Mouse (Mus musculus) adrenal gland, adult 2 months (tissue): ENCODE results near the gene Mpzl1. TPM values are rescaled to one million over a fixed set of nuclear protein-coding genes. Genes with fewer than 3 reads are reported as not detected.

Source experiments
- DNase-seq: peaks from one replicate; pipeline ENCODE4 v3.0.0; 2021
- polyA plus RNA-seq: library from polyadenylated mRNA; depleted of rRNA; stranded (reverse); fragments of >200 nt; gene quantifications from 2 replicates; pipeline ENCODE4 v1.2.3, GENCODE M21; 2012; rRNA removed
- total RNA-seq, 2 experiments: library from RNA; stranded (reverse); gene quantifications; 2 replicates each; pipeline ENCODE4 v1.2.3; 2021

Gene Mpzl1
- total and polyA plus RNA-seq, 3 experiments: 12.8 to 21.5 (median 14.1) TPM

GRCm38 (mm10) chr1:165579332-165579731 lies 55.0 kb downstream of the Mpzl1 start:
- no peak for DNase-seq

GRCm38 (mm10) chr1:165576459-165577112 lies 57.8 kb downstream of the Mpzl1 start:
- no peak for DNase-seq

GRCm38 (mm10) chr1:165576005-165576404 lies 58.3 kb downstream of the Mpzl1 start:
- DNase-seq: no peak

GRCm38 (mm10) chr1:165567466-165567865 lies 66.9 kb downstream of the Mpzl1 start:
- no peak for DNase-seq

- no peak for DNase-seq
Measured at GRCm38 (mm10) chr1:165565283-165565682, 69.1 kb downstream of the Mpzl1 start.

- DNase-seq: no peak
Measured at GRCm38 (mm10) chr1:165559073-165559472, 75.3 kb downstream of the Mpzl1 start.

GRCm38 (mm10) chr1:165556711-165557110 lies 77.6 kb downstream of the Mpzl1 start:
- DNase-seq: no peak

Other genes starting within 250 kb of the Mpzl1 start
- 10 to 100 TPM; 31.7 to 34.3 TPM for gene Dcaf6, start 174.1 kb downstream of the Mpzl1 start, total RNA-seq
- 23.2 and 27.9 TPM in 2 replicates for gene Dcaf6, start 174.1 kb downstream of the Mpzl1 start, polyA plus RNA-seq
- 100 to 1,000 TPM; 166 to 287 TPM for gene Mpc2, start 173.9 kb downstream of the Mpzl1 start, total RNA-seq
- gene Mpc2, start 173.9 kb downstream of the Mpzl1 start, polyA plus RNA-seq: 194 and 215 TPM in 2 replicates
- 1 to 10 TPM in 1 of 2 experiments, under 1 TPM in 1; 0.45 to 1.8 TPM for gene Adcy10, start 149.4 kb downstream of the Mpzl1 start, total RNA-seq
- 0.19 and 0.36 TPM in 2 replicates for gene Adcy10, start 149.4 kb downstream of the Mpzl1 start, polyA plus RNA-seq
- gene Rcsd1, start 75.2 kb upstream of the Mpzl1 start, total RNA-seq: 10 to 100 TPM; 13.5 to 16.0 TPM
- 4.4 and 4.9 TPM in 2 replicates for gene Rcsd1, start 75.2 kb upstream of the Mpzl1 start, polyA plus RNA-seq
- 100 to 1,000 TPM in 1 of 2 experiments, 10 to 100 TPM in 1; 66.0 to 104 TPM for gene Creg1, start 129.2 kb upstream of the Mpzl1 start, total RNA-seq
- 76.1 and 88.4 TPM in 2 replicates for gene Creg1, start 129.2 kb upstream of the Mpzl1 start, polyA plus RNA-seq
- under 1 TPM; 0.35 to 0.45 TPM for gene Cd247, start 154.1 kb upstream of the Mpzl1 start, total RNA-seq
- gene Cd247, start 154.1 kb upstream of the Mpzl1 start, polyA plus RNA-seq: 1.2 and 1.9 TPM in 2 replicates